Mouse (Mus musculus) layer of hippocampus, adult 8-10 months (tissue): ENCODE results near the gene Spata2. TPM values are rescaled to one million over a fixed set of nuclear protein-coding genes. Genes with fewer than 3 reads are reported as not detected.

ENCODE experiments used
- DNase-seq, 2 experiments: peaks; one replicate each; pipeline ENCODE4 v3.0.0; 2022; ENCODE audit warnings: low spot score in 2 of 2
- total RNA-seq, 4 experiments: library from RNA; stranded (reverse); gene quantifications; 2 replicates each; pipeline ENCODE4 v1.2.4; 2022

Spata2 gene
- total RNA-seq, 4 experiments from 2014 or later = 70.1 to 86.1 (median 77.0) TPM

DNA sequence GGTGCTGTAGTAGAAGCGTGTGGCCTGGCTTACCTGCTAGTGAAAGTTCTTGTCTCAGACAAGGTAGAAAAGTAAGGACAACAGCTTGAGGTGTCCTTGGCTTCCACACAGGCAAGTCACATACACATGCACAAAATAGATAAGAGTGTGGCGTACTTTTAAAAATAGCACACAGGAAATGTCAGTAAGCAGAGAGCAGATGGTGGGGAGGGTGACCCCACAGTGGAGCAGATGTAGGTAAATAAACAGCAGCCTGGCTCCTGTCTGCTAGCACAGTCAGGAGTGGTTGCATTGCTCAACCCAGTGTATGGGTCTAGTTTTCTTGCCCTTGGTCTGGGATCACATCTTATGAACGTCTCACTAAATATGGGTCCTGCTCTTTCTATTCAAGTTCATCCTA, 17.8 kb upstream of the Spata2 start:
- DNase-seq = no peak

DNA sequence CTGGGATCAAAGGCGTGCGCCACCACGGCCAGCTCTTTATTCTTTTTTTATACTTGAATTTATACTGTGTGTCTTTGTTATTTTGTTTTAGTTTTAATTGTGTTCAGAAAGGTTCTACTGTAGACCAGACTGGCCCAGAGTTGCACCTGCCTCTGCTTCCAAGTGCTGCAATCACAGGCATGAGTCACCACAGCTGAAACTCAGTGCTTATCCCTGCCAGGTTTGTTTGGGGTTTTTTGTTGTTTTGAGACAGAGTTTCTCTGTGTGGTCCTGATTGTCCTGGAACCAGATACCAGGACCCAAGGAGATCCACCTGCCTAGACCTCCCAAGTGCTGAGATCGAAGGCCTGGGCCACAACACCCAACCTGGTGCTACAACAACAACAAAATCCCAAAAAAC, 15.9 kb upstream of the Spata2 start:
- no peak for DNase-seq

DNA sequence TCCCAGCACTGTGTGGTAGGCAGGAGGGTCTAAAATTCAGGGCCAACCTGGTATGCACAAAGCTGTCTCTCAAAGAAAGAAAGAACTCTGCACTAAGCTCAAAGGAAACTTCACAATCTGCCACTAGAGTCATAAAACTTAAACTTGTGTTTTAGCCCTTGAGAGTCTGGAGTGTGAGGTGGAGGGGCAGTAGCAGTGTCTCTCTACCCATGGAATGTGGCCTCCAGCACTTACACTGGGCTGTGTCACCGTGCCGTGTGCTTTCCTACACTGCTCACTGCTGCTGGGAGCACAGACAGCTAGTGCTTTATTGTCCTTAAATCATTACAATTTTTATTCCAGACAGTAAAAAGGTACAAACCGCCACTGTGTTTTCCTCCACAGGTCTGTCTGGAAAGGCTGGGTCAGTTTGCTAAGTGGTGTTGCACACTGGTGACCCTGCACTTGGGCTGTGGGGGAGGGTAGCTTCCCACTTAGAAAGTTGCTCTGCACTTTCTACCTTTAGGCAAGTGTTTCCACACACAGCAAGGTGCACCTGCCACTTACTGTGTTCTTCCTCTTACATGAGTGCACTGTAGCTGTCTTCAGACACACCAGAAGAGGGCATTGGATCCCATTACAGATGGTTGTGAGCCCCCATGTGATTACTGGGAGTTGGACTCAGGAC, 15.2 kb upstream of the Spata2 start:
- DNase-seq = no peak

DNA sequence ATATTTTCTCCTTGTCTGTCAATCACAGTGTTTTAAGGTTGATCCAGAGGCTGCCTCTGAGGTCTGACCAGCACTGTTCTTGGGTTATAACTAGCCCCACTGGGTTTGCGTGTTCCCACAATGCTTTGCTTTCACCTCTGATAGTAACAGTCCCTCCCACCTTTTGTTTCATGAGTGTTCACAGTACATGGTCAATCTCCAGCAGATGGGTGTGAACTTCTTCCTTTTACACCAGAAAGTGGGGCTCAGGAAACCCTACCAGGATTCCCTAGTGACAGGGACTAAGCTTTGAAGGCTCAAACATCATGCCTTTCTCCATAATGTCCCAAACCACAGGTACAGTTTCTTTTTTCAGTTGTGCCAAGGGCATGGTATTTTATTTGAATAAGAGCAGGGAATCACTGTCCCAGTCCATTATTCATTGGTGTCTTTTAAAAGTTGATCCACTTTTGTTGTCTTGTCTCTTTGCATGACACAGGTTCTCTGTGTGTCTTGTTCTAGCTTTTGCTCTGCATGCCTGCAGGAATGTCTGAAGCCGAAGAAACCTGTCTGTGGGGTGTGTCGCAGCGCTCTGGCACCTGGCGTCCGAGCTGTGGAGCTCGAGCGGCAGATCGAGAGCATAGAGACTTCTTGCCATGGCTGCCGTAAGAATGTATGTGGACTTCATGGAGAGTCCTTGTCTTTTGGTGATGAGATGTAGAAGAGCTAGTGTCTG, 14.0 kb upstream of the Spata2 start:
- DNase-seq = no peak

DNA sequence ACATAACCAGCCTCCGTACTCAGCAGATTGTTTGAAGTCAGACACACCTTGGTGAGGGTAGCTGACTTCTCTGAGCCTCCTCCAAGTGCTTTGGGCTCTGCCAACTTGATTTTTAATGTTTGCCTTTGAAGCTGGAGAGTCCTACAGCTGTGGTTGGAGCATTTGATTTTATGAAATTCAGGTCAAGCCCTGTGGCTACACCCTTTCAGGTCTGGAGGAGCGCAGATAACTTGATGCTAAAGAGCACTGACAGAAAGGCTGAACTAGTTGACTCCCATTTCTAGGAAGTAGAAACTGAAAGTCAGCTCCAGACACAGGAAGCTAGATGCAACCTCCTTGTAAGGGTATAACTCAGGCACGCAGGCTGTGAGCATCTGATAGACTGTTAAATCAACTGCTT, 12.4 kb upstream of the Spata2 start:
- DNase-seq = no peak

DNA sequence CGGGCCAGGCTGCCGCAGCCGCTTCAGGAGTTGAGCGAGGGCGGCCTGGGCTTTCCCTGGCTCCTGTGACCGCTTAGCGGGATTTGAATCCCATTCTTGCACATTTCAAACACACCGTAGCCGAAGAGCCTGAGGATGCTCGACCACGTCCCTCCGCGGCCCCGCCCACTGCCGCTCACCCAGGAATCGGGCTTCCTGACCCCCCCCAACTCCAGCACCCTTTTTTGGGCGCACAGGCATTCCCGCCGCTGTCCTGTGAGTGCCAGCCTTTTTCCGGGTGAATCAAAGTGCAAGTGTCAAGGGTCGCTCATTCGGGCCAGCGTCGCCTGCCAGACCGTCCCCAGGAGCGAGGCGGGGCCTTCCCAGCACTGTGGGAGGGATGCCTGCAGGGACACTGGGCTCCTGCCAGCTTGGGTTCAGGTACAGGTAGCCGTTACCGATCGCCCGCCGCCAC, 11.2 kb upstream of the Spata2 start:
- no peak for DNase-seq

DNA sequence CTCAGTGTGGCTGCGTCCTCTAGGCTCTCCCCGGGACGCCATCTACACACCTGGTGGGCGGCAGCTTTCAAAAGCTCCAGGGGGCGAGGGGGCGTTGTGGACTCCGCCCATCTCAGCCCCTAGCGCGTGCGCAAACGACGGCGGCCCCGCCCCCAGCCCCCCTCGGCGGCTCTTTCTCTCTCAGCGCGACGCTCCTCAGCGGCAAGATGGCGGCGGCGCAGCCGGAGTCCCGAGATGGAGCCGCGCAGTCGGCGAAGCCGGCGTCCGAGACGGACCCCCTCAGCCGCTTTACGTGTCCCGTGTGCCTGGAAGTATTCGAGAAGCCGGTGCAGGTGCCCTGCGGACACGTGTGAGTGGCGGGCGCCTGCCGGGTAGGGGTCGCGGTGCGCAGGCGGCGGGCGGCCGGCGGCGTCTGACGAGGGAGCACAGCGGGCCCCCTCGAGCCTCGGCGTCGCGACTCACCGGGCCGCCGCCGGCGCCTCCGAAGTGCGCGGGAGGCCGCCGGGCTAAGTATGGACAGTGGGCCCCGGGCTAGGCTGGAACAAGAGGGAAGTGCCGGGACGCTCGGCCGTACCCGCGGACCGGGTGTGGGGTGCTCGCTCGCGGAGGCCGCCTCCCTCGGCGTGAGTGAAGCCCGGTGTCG, 10.7 kb upstream of the Spata2 start:
- peak; percentile 76 to 79 for DNase-seq

DNA sequence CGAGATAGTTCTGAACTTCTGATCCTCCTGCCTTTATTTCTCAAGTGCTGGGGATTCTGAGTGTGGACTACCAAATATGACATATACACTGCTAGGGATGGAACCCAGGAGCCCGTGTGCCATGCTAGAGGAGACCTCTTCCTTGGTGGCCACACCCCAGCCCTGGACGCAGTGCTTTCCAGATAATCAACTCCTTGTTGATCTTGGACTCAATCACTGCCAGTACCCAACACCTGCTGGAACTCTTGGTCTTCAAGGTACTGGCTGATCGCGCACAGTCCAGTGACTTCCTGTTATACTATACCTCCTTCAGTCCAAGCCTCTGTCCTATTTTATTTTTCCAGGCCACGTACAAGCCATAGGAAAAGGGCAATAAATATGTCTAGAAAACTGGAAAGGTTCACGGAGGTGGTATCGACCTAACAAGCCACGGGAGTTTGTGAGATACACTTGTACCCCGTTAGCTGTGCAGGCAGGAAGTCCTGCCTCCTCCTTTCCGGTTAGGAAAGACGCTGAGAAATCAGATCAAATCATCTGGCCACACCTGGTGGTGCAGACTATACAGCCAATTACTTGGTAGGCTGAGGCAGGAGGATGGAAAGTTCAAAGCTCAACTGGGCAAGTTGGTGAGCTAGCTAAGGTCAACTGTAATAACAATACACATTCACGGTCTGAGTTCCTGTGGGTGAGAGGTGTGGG, 10.0 kb upstream of the Spata2 start:
- DNase-seq = no peak

DNA sequence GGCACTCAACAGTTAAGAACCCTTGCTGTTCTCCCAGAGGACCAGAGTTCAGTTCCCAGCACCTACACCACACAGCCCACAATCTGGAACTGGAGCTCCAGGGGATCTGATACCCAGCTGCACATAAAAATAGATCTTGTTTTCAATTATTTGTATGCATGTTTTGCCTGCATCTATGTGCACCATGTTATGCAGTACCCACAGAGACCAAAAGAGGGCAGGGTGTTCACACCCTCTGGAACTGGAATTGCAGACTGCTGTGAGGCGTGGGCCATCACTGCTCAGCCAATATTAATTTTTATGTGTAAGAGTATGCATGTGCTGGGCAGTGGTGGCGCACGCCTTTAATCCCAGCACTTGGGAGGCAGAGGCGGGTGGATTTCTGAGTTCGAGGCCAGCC, 4.6 kb upstream of the Spata2 start:
- no peak for DNase-seq

DNA sequence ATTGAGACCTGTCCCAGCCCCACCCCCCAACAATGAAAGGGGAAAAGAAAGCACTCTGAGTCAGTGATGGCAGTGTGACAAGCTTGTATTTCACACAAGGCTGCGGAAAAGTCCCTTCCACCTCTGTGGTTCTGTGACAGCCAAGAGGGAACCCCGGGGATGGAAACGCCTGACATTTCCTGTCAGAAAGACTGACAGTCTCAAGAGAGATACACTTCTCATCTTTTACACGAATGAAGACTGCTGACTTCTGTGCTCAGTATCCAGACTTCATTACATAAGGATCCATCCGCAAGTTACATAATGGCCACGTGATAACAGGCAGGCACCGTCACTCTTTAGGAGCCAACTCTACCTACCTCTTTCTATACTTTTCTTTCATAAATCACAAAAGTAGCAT, 3.8 kb upstream of the Spata2 start:
- no peak for DNase-seq

DNA sequence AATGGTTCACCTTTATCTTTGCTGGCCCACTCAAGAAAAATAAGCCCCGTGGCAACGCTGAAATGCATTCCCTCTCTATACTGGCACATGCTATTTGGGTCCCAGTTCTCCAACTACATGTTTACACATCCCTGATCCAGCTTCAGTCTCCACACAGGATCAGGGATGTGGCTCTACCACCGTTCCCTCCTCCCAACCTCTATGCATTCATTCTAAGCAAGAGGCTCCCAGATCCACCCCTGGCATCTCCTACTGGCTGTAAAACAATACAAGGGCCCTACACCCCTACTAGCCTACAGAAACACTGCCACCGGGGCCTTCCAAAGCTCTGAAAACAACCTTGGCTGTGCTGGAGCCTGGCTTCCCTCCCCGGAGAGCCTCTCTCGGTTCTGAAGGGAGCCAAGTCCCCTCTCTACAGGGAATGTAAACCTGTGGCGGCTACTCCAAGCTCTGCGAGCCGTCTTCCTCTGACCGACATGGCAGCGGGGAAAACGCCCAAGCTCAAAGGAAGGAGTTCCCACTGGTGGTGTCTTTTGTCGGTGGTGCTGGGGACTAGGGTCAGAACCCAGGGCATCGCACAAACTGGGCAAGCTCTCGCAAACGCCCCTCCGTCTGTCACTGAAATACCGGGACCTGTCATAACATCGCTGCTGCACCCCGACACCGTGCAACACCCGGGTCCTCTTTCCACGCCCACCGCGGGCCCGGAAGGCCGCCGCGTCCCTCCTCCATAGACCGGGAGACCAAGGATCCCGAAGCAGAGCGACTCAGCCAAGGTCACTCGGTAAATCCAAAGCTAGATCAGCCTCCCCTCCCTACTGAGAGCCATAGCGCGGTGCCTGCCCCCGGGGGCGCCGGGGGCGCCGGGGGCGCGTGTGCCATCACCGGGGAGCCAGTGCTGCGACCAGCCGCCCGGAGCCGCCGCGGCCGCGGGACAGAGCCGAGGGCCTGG, 654 bp downstream of the Spata2 start, which contains the start of gene Rnf114:
TSS of gene Rnf114 (plus strand) at position 889 of the 952 bp plus-strand sequence.
- no peak for DNase-seq

DNA sequence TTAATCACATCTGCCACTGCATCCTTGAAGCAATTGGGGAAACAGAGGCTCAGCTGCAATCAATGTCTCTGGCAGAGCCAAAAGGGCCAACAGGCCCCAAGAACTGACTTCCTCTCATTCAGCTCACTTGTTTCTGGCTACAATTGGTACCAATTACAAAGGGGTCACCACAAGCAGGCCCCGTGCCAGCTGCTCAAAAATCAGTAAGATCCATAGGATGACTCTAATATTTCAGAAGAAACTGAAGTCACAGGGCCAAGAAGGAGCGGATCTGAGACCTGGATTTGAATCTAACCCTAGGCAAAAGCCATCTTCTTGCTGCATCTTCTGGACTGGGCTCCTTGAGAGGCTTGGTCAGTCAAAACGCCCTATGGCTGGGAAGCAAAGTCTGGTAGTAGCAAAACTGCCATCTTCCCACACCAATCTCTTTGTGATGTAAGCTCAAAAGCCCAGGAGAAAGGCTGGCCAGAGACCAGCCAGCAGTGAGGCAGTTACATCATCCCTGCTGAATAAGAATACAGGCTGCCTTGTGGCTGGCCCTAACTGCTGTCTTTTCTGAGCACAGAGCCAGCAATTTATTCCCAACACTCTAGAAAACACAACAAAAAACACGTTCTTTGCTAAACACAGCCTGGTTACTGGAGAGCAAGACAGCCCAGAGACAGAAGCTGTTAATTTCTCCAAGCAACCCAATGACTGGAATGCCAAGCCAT, 1.7 kb downstream of the Spata2 start:
- peak; percentile 78 to 86 for DNase-seq

DNA sequence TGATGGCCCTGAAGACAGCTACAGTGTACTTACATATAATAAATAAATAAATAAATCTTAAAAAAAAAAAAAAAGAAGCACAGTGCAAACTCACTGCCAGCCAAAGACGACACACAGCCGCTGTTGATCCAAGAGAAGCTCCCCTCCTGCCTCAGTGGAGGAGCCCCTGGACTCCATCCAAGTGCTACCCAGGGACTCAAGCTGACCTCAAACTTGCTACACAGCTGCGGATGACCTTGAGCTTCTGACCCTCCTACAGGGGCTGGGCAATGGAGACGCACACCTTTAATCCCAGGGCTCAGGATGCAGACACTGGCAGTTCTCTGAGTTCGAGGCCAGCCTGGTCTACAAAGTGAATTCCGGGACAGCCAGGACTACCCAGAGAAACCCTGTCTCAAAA, 4.7 kb downstream of the Spata2 start:
- no peak for DNase-seq

DNA sequence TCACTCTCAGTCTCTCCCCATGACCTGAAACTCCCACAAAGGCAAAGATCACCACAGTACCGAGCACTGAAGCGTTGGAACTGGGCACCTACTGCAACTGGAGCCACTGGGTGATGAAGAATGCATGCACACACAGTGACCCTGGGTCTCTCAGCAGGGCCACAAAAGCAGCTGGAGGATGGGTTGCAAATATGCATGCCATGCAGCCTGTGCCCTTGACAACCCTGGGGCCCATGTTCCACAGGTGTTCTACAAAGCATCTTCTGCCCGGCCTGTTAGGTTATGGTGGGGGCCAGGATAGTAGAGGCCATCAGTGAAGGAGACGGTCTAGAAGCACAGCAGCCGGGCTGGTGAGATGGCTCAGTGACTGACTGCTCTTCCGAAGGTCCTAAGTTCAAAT, 5.1 kb downstream of the Spata2 start:
- DNase-seq = no peak

DNA sequence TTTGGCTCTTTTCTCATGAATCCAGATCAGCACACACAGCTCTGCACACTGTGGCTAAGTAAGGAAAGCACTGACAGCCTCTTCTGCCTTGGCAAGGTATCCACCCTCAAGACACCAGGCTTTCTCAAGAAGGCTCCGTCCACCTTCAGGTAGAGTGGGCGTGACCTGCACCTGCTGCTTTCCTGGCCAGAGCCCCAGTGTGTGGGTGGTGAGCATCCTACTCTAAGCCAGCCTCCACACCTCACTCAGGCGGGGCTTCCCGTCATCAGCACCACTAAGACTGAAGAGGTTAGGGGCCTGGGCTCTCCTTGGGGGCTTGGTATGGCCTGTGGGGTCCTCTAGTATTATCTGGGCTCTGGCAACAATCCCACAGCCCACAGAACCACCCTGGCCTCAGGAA, 6.1 kb downstream of the Spata2 start:
- no peak for DNase-seq

DNA sequence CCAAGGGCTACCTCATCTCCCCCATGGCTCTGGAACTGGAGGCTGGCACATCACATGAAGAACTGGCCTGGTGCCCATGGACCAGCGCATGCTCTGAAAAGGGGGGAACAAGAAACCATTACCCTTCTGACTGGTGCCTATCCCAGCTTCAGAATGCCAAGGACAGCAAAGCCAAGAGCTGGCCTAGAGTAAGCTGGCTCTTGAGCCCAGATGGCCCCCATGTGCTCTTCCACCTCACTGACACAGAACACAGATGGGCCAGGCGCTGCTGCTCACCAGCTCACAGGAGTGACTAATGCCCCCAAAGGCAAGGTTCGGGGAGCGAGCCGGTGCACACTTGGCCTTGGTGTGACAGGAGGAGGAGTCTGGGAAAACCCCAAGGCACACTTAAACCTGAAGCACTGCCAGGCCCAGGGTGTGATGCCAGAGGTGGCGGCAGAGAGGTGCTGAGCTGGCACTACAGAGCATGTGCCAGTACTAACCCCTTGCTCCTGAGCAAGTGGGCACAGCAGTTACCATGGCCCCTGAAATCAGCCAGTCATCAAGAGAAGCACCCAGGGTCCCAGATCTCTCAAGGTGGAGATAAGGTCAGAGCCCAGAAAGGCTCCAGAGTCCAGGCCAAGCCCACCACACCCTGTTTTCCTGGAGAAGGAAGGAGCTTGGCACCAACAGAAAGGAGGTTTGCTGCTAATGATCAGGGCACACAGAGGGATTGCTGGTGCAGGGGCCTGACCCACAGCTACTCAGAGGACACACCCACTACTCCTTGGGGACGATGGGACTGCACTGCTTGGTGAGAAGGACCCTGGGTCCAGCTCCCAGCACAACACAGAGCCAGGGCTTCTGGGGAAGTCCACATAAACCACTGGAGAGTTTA, 6.9 kb downstream of the Spata2 start:
- no peak for DNase-seq

DNA sequence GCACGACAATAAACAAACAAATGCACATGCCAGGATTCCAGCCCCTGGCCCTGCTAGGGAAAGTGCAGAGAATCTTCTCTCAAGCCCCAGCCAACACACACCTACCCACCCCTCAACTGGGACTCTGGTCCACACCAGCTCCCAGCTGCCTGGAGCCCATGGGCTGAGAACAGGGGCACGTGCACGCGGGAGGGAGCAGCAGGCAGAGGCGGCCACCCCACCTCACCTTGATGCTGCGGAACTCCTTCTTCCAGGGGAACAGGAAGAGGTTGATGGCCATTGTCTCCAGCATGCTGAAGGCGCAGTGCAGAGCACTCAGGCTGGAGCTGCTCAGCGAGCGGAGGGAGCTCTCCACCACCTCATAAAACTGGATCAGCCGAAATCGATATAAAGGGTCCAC, 7.8 kb downstream of the Spata2 start:
- DNase-seq = no peak

DNA sequence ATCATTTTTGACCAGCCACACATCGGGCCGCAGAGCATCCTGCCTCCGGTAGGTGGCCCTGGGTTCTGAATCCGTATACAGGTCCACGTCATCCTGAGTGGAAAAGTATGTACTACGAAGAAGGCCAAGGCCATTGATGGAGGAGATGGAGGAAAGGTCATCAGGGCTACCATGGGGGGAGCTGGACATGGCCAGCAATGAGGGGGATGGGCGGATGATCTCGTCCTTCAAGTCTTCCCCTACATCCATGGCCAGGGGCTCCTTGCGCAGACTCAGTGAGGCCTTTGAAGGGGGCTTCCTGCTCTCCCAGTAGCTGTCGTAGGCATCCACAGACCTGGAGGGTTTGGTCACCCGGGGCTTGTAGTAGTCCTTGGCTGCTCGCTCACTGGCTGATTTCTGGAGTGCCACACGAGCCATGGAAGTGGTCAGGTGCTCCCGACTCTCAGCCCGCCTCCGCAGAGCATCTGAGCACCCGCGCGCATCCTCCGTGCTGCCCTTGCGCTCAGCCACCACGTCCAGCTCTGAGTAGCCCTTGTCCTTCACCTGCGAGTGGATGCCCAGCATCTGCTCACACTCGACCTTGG, 8.8 kb downstream of the Spata2 start:
- no peak for DNase-seq
